ENCODE assay signal across 21 mouse cellular contexts in genomic region chr6:28257772-28258171, GRCm38 (mm10).
"Had no signal": no experiment of that assay in that cellular context is flagged by ENCODE, and none has a peak within 500 bp of the region (broad histone marks: within the 10 kb centered on the region; RNA-seq: fewer than 3 reads in every experiment).

No protein-coding gene starts in this region.

- H3K4me3 ChIP-seq: lung, embryonic 15.5 days; megakaryocyte, embryonic 14.5 days; midbrain, embryonic 12.5 days; myocyte; neural tube, embryonic 13.5 days; neural tube, embryonic 15.5 days had no signal

- ATAC-seq: lung, postnatal 0 days; midbrain, embryonic 16.5 days had no signal

- H3K27ac ChIP-seq: lung, embryonic 15.5 days; macrophage; midbrain, embryonic 12.5 days; neural tube, embryonic 13.5 days; neural tube, embryonic 15.5 days had no signal

- H3K4me2 ChIP-seq: lung, embryonic 15.5 days; midbrain, embryonic 12.5 days; neural tube, embryonic 13.5 days; neural tube, embryonic 15.5 days had no signal

- DNase-seq: lung, adult 2 months; lung, postnatal 14 days; lung, postnatal 36 days; midbrain, embryonic 14.5 days; retina, postnatal 1 day; right cerebral cortex, adult 18-20 months; right cerebral cortex, postnatal 25 days; right cerebral cortex, postnatal 4 days; spleen, adult 18-20 months; thymus, adult 18-20 months; thymus, postnatal 14 days; thymus, postnatal 36 days had no signal

- H3K27me3 ChIP-seq: lung, embryonic 15.5 days; megakaryocyte, embryonic 14.5 days; neural tube, embryonic 15.5 days had no signal

- H3K9ac ChIP-seq: lung, embryonic 15.5 days; midbrain, embryonic 12.5 days; neural tube, embryonic 13.5 days; neural tube, embryonic 15.5 days had no signal

- H3K9me3 ChIP-seq: lung, embryonic 15.5 days; megakaryocyte, embryonic 14.5 days; midbrain, embryonic 12.5 days; neural tube, embryonic 13.5 days; neural tube, embryonic 15.5 days had no signal
